Mouse (Mus musculus) liver, embryonic 14.5 days (tissue): Measurements from ENCODE around the gene Gna14.

ENCODE experiments used
- CTCF ChIP-seq: IDR thresholded peaks from 2 replicates; pipeline ENCODE4 v1.5.1; 2016; ENCODE audit warnings: antibody characterized with exemption, low read depth, control low read depth
- EP300 ChIP-seq: IDR thresholded peaks from 2 replicates; pipeline ENCODE4 v1.6.1; 2016; ENCODE audit warnings: antibody characterized with exemption, low read depth

DNA sequence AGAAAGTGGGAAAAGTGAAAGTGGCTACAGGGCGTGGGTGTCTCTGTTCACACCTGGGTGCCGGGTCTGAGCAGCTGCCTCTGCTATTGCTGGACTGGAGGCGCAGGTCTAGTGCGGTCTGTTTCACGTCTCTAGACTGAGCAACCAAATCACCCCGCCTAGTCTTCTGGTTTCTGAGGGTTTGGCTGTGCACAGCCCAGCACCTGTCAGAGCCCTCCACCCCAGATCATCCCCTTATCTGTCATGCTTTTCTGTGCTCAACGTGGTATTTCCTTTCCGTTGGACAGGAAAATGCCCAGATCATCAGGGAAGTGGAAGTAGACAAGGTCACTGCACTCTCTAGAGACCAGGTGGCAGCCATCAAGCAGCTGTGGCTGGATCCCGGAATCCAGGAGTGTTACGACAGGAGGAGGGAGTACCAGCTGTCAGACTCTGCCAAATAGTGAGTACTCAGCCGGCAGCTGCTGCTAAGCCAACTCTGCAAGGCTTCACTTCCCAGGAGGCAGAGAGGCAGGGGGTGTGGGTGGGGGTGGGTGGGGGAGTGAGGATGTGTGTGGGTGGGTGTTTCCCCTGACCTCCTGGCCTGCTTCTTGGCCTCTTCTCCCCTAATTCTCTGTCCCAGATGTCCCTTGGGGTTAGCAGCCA is 163.2 kb downstream of the Gna14 start:
- no peak for TF ChIP-seq CTCF
- TF ChIP-seq EP300, result no peak
